Mouse (Mus musculus) stomach, postnatal 0 days (tissue): ENCODE results near the gene Agpat4. TPM values are rescaled to one million over a fixed set of nuclear protein-coding genes. Genes with fewer than 3 reads are reported as not detected.
A peak's percentile ranks its signal among the peaks of the same experiment; 100 is the strongest.

Experiments used
- ATAC-seq: fragments of 200-750 bp; cut with Nextera tagmentation; 2 replicates; pipeline ENCODE4 v1.8.0; 2017; ENCODE audit not compliant: low FRiP score, low TSS enrichment
- DNase-seq: peaks from one replicate; pipeline ENCODE4 v3.0.0-alpha.2; 2016; ENCODE audit warnings: low spot score
- H3K27ac ChIP-seq: fragments of 300-500 bp; sonication (generic); replicated peaks from 2 replicates; pipeline ENCODE4 v1.5.1; 2014; ENCODE audit warnings: mild to moderate bottlenecking, control low read depth
- H3K27me3 ChIP-seq: fragments of 300-500 bp; sonication (generic); 2 replicates; pipeline ENCODE4 v1.6.1; 2014; ENCODE audit warnings: low read length; ENCODE audit not compliant: control insufficient read depth, insufficient read depth
- H3K36me3 ChIP-seq: fragments of 300-500 bp; sonication (generic); 2 replicates; pipeline ENCODE4 v1.6.1; 2014; ENCODE audit warnings: low read length, mixed read lengths; ENCODE audit not compliant: control insufficient read depth, insufficient read depth
- H3K4me1 ChIP-seq: fragments of 300-500 bp; sonication (generic); replicated peaks from 2 replicates; pipeline ENCODE4 v1.6.1; 2014; ENCODE audit warnings: antibody characterized with exemption; ENCODE audit not compliant: control insufficient read depth, insufficient read depth
- H3K4me2 ChIP-seq: fragments of 300-500 bp; sonication (generic); replicated peaks from 2 replicates; pipeline ENCODE4 v1.6.1; 2014; ENCODE audit warnings: low read depth, mild to moderate bottlenecking, control low read depth, moderate library complexity
- H3K4me3 ChIP-seq: fragments of 300-500 bp; sonication (generic); 2 replicates; pipeline ENCODE4 v1.5.1; 2014; ENCODE audit warnings: low read depth, low read length, control low read depth
- H3K9ac ChIP-seq: fragments of 300-500 bp; sonication (generic); 2 replicates; pipeline ENCODE4 v1.6.1; 2014; ENCODE audit warnings: mild to moderate bottlenecking, low read length, control low read depth, mixed read lengths
- H3K9me3 ChIP-seq: fragments of 300-500 bp; sonication (generic); 2 replicates; pipeline ENCODE4 v1.6.1; 2016; ENCODE audit warnings: low read length; ENCODE audit not compliant: control insufficient read depth
- CTCF ChIP-seq: IDR thresholded peaks from 2 replicates; pipeline ENCODE4 v1.5.1; 2016; ENCODE audit warnings: antibody characterized with exemption, low read depth, mild to moderate bottlenecking, moderate library complexity
- EP300 ChIP-seq: optimal IDR thresholded peaks from 2 replicates; pipeline ENCODE3; 2016; ENCODE audit warnings: antibody characterized with exemption
- WGBS: fragments of 180-500 bp; shearing (Covaris S2); extraction: QIAGEN DNeasy Blood & Tissue Kit; methylation state at CpG from one replicate; pipeline ENCODE4 v1.1.7; 2014; 5-methylcytosine and 5-hydroxymethylcytosine counted together
- polyA plus RNA-seq: library from polyadenylated mRNA; unstranded; fragments of >200 nt; fragmentation: Nextera tagmentation; extraction: Ambion mirVana; gene quantifications from 2 replicates; pipeline ENCODE4 v1.2.1, GENCODE M21; 2015

The Agpat4 gene
- polyA plus RNA-seq, 1 experiment from 2014 or later: 18.7 TPM

DNA sequence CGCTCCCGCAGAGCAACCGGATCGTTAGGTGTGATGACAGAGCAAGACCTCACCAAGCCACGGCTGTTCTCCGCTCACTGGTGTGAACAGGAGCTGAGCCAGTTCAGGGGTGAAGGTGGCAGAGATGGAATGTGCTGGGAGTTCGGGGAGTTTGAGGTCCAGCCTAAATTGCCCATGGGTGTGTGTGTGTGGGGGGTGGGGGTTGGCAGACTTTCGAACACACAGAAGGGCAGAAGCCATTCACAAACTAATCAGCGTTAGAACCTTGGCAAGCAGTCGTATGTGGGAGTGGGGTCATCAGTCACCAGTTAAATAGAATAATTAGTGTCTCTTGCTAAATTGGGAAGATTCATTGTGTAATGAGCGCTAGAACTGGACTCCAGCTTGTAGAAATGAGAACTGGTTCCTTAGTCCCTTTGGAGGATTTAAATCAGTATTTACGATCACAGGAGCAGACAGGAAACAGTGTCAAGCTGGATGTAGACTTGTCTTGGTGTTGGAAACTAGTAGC is 50.9 kb downstream of the Agpat4 start:
- Histone ChIP-seq H3K36me3 (no peaks in the 10 kb centered on the region), H3K4me3 (no peak overlapping the region), H3K9me3 (no peaks in the 10 kb centered on the region), H3K4me1 (peaks cover 5% of the 10 kb centered on the region; the same call in 1 of the 2 replicates), H3K9ac (no peak overlapping the region), H3K27me3 (no peaks in the 10 kb centered on the region), H3K4me2 (no peak overlapping the region), H3K27ac (peak overlapping the region; percentile 63; the same call in 1 of the 2 replicates)
- ATAC-seq (no peak), DNase-seq (no peak)
- WGBS: 52% methylated on average over 12 of the region's 12 CpGs
- TF ChIP-seq CTCF: no peak
- TF ChIP-seq EP300: no peak

DNA sequence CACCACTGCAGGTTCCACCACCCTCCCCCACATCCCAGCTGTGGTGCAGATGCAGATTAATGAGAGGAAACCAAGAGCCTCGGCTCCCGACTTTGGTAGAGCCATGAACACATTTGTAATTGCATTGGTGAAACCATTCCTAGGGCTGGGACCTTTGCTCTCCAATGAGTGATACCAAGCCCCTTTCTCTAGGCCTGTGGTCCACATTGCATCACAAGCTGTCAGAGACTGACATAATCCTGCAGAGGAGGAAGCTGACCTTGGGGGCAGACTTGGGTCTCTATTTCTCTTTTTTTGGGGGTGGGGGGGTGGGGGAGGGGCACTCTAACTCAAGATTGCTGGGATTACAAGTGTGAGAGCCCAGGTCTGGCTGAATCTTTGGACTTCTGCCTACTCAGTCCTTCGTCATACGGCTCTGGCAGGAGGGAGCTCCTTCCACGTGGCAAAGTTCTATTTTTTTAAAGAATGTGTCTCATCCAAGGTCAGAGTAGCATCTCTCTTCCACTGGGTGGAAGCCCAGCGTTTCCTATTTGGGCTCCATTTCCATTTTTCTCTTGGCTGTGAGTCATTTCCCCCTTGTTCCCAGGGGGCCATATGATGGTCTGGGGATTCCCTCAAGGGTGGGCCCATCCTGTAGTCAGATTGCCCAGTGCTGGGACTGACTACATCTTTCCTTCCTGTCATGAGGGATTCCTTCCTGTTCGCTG is 52.4 kb downstream of the Agpat4 start:
- 41% methylated on average over 7 of the region's 7 CpGs for WGBS
- no peak overlapping the region for H3K9ac ChIP-seq
- H3K27ac ChIP-seq: no peak overlapping the region
- H3K9me3 ChIP-seq: no peaks in the 10 kb centered on the region
- H3K27me3 ChIP-seq: no peaks in the 10 kb centered on the region
- no peak overlapping the region for H3K4me3 ChIP-seq
- no peak for TF ChIP-seq EP300
- TF ChIP-seq CTCF: no peak
- H3K4me2 ChIP-seq: no peak overlapping the region
- peaks cover 5% of the 10 kb centered on the region; the same call in 1 of the 2 replicates for H3K4me1 ChIP-seq
- ATAC-seq (no peak; the same call in 1 of the 2 replicates), DNase-seq (no peak)
- no peaks in the 10 kb centered on the region for H3K36me3 ChIP-seq

DNA sequence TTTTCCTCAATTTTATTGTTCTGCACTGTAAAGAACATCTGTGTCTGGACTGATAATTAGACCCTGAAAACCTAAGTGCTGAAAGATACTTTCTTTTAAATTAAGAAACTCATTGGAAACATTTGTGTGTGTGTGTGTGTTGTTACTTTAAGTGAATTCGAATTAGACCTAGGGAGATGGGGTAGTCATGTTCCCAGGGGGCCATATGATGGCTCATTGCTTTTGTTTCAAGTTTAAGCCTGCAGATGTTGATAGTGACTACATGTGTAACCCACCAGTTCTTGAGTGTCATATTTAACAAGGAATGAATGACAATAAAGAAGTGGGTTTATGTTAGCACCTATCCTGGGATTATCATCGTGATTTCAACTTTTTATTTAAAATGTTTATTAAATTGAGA is 53.2 kb downstream of the Agpat4 start:
- H3K4me2 ChIP-seq: no peak overlapping the region
- H3K27ac ChIP-seq: no peak overlapping the region
- H3K4me1 ChIP-seq: peaks cover 5% of the 10 kb centered on the region; the same call in 1 of the 2 replicates
- TF ChIP-seq EP300: no peak
- no peak for TF ChIP-seq CTCF
- H3K27me3 ChIP-seq: no peaks in the 10 kb centered on the region
- 63% methylated on average over 2 of the region's 2 CpGs for WGBS
- no peak overlapping the region for H3K4me3 ChIP-seq
- no peak overlapping the region for H3K9ac ChIP-seq
- ATAC-seq (no peak), DNase-seq (no peak)
- H3K9me3 ChIP-seq: no peaks in the 10 kb centered on the region
- H3K36me3 ChIP-seq: no peaks in the 10 kb centered on the region

DNA sequence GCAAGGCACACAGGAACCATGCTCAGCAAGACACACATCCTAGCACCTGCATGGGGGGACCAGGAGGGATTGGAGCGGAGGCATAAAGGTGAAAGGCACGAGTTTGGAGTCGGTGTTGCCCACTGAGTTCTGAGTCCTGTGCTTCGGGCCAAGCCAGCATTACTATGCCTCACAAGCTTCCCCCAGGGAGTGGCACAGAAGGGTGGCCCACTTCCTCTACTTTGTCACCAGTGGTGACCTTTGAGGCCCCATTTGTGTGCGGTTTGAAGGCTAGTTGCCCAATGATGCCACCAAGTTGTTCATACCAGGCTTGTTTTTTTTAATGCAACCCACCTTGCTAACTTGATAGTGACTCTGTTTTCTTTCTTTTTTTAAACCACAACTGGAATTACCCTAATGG is 55.7 kb downstream of the Agpat4 start:
- ATAC-seq (no peak), DNase-seq (no peak)
- 91% methylated on average over 5 of the region's 5 CpGs for WGBS
- TF ChIP-seq CTCF (no peak), EP300 (no peak)
- Histone ChIP-seq H3K36me3 (no peaks in the 10 kb centered on the region), H3K27me3 (no peaks in the 10 kb centered on the region), H3K9me3 (peaks cover 5% of the 10 kb centered on the region; the same call in 1 of the 2 replicates), H3K4me2 (no peak overlapping the region), H3K27ac (no peak overlapping the region), H3K4me1 (0 out of 2 replicates have a peak, but pooled peaks cover 2% of the 10 kb centered on the region), H3K9ac (no peak overlapping the region), H3K4me3 (no peak overlapping the region)

DNA sequence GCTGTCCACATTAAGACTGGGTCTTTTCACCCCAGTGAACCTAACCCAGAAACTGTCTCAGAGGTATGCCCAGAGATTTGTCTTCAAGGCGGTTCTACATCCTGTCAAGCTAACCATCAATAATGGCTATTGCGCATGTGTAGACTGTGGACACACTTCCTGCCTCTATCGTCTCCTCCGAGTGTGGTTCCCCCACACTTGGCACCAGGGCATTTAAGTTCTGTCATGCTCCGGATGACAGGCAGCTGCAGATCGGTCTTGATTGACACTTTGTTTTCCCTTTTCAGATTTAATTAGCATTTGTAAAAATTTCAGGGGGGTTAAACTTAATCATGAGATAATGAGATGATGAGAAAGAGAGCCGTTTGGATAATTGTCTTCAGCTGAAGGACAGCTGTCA is 56.4 kb downstream of the Agpat4 start:
- Histone ChIP-seq H3K4me2 (no peak overlapping the region), H3K36me3 (no peaks in the 10 kb centered on the region), H3K4me3 (no peak overlapping the region), H3K4me1 (no peaks in the 10 kb centered on the region), H3K27me3 (no peaks in the 10 kb centered on the region), H3K9ac (no peak overlapping the region), H3K9me3 (peaks cover 5% of the 10 kb centered on the region; the same call in 1 of the 2 replicates), H3K27ac (no peak overlapping the region)
- 76% methylated on average over 7 of the region's 7 CpGs for WGBS
- no peak for TF ChIP-seq EP300
- no peak for TF ChIP-seq CTCF
- DNase-seq (no peak), ATAC-seq (no peak)

DNA sequence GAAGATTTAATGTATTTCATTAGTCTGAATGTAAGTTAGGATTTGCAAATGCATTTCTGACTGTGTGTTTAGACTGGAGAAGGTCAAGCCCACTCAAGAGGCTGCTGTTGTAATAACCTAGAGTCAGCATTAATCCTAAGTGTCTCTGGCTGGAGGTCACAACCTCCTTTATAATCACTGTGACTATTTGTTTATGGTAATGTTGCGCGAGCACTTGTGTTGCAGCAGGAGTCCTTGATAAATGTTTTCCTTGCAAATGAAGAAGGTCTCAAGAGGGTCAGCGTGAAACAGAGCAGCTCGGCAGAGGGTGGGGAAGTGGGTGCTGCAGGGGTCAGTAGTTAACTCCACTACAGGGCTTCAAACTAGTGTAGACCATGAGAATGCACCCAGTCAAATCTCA is 57.1 kb downstream of the Agpat4 start:
- Histone ChIP-seq H3K27me3 (no peaks in the 10 kb centered on the region), H3K9me3 (peaks cover 5% of the 10 kb centered on the region; the same call in 1 of the 2 replicates), H3K4me2 (no peak overlapping the region), H3K9ac (no peak overlapping the region), H3K4me3 (no peak overlapping the region), H3K27ac (no peak overlapping the region), H3K4me1 (no peaks in the 10 kb centered on the region), H3K36me3 (no peaks in the 10 kb centered on the region)
- no peak for TF ChIP-seq EP300
- no peak for TF ChIP-seq CTCF
- DNase-seq (no peak), ATAC-seq (no peak)
- WGBS: 39% methylated on average over 4 of the region's 4 CpGs
